Mouse (Mus musculus) limb, embryonic 13.5 days (tissue): ENCODE results near the gene Exoc7. TPM values are rescaled to one million over a fixed set of nuclear protein-coding genes. Genes with fewer than 3 reads are reported as not detected.

Experiments used
- ATAC-seq: fragments of 200-750 bp; cut with Nextera tagmentation; 2 replicates; pipeline ENCODE4 v1.8.0; 2017; ENCODE audit warnings: low read depth, moderate number of reproducible peaks, moderate TSS enrichment; ENCODE audit not compliant: low FRiP score
- H3K27ac ChIP-seq: fragments of 300-500 bp; sonication (generic); 2 replicates; pipeline ENCODE4 v1.5.1; 2015; ENCODE audit warnings: inconsistent platforms, mild to moderate bottlenecking, moderate library complexity
- H3K27me3 ChIP-seq: fragments of 300-500 bp; sonication (generic); 2 replicates; pipeline ENCODE4 v1.6.1; 2015; ENCODE audit warnings: mild to moderate bottlenecking, inconsistent platforms
- H3K36me3 ChIP-seq: fragments of 300-500 bp; sonication (generic); 2 replicates; pipeline ENCODE4 v1.6.1; 2015; ENCODE audit warnings: inconsistent platforms, mild to moderate bottlenecking, moderate library complexity
- H3K4me1 ChIP-seq: fragments of 300-500 bp; sonication (generic); 2 replicates; pipeline ENCODE4 v1.6.1; 2015; ENCODE audit warnings: inconsistent platforms
- H3K4me2 ChIP-seq: fragments of 300-500 bp; sonication (generic); replicated peaks from 2 replicates; pipeline ENCODE4 v1.6.1; 2015; ENCODE audit warnings: inconsistent platforms, mild to moderate bottlenecking, moderate library complexity
- H3K4me3 ChIP-seq: fragments of 300-500 bp; sonication (generic); 2 replicates; pipeline ENCODE4 v1.5.1; 2015; ENCODE audit warnings: moderate library complexity, mild to moderate bottlenecking, inconsistent platforms
- H3K9ac ChIP-seq: fragments of 300-500 bp; sonication (generic); 2 replicates; pipeline ENCODE4 v1.6.1; 2015; ENCODE audit warnings: mild to moderate bottlenecking, inconsistent platforms
- H3K9me3 ChIP-seq: fragments of 300-500 bp; sonication (generic); 2 replicates; pipeline ENCODE4 v1.6.1; 2016; ENCODE audit warnings: inconsistent platforms
- WGBS: fragments of 180-500 bp; shearing (Covaris S2); methylation state at CpG from one replicate; pipeline ENCODE4 v1.1.7; 2015; 5-methylcytosine and 5-hydroxymethylcytosine counted together
- polyA plus RNA-seq: library from polyadenylated mRNA; unstranded; fragments of >200 nt; fragmentation: Nextera tagmentation; extraction: Ambion mirVana; gene quantifications from 2 replicates; pipeline ENCODE4 v1.2.1, GENCODE M21; 2015

Exoc7 gene
- polyA plus RNA-seq, result 76.5 and 80.2 TPM in 2 replicates

- H3K4me2 ChIP-seq, result peak within 1 kb of the TSS; percentile 87
- peak within 1 kb of the TSS; percentile 76 for H3K4me3 ChIP-seq
- no peak for ATAC-seq
- H3K4me1 ChIP-seq, result peaks cover 16% of the 10 kb centered on the region
- no peaks in the 10 kb centered on the region for H3K9me3 ChIP-seq
- no peak within 1 kb of the TSS for H3K27ac ChIP-seq
- H3K36me3 ChIP-seq, result peaks cover 29% of the 10 kb centered on the region
- WGBS, result 86% methylated on average over 10 of the region's 10 CpGs
- 0 out of 2 replicates have a peak, but pooled peaks cover 4% of the 10 kb centered on the region for H3K27me3 ChIP-seq
- H3K9ac ChIP-seq, result peak within 1 kb of the TSS; percentile 85
These were observed at the start of gene Exoc7 for GRCm38 (mm10) chr11:116307019-116307725. Gene Exoc7, minus strand, starts transcription at chr11:116307233.

- no peak for ATAC-seq
- Histone ChIP-seq H3K4me3 (no peak overlapping the region), H3K9me3 (0 out of 2 replicates have a peak, but pooled peaks cover 4% of the 10 kb centered on the region), H3K4me1 (no peaks in the 10 kb centered on the region), H3K9ac (no peak overlapping the region), H3K27ac (no peak overlapping the region), H3K27me3 (no peaks in the 10 kb centered on the region), H3K36me3 (peaks cover 79% of the 10 kb centered on the region), H3K4me2 (no peak overlapping the region)
- 33% methylated on average over 17 of the region's 17 CpGs for WGBS
These were observed 47.5 kb upstream of the Exoc7 start for GRCm38 (mm10) chr11:116354521-116354920.

- no peaks in the 10 kb centered on the region for H3K4me1 ChIP-seq
- H3K4me3 ChIP-seq, result no peak overlapping the region
- no peak overlapping the region for H3K4me2 ChIP-seq
- H3K36me3 ChIP-seq, result peaks cover 79% of the 10 kb centered on the region
- H3K9ac ChIP-seq, result no peak overlapping the region
- no peak for ATAC-seq
- no peak overlapping the region for H3K27ac ChIP-seq
- H3K27me3 ChIP-seq, result no peaks in the 10 kb centered on the region
- 0 out of 2 replicates have a peak, but pooled peaks cover 4% of the 10 kb centered on the region for H3K9me3 ChIP-seq
- 89% methylated on average over 8 of the region's 8 CpGs for WGBS
These were observed 46.5 kb upstream of the Exoc7 start for GRCm38 (mm10) chr11:116353535-116353934.

- H3K36me3 ChIP-seq, result peaks cover 86% of the 10 kb centered on the region
- no peaks in the 10 kb centered on the region for H3K4me1 ChIP-seq
- H3K9ac ChIP-seq, result no peak overlapping the region
- H3K4me2 ChIP-seq, result no peak overlapping the region
- no peak for ATAC-seq
- 85% methylated on average over 5 of the region's 5 CpGs for WGBS
- no peaks in the 10 kb centered on the region for H3K27me3 ChIP-seq
- H3K27ac ChIP-seq, result no peak overlapping the region
- H3K9me3 ChIP-seq, result 0 out of 2 replicates have a peak, but pooled peaks cover 4% of the 10 kb centered on the region
- no peak overlapping the region for H3K4me3 ChIP-seq
These were observed 44.3 kb upstream of the Exoc7 start for GRCm38 (mm10) chr11:116351294-116351693.

GRCm38 (mm10) chr11:116347955-116348354 is 40.9 kb upstream of the Exoc7 start:
- H3K27ac ChIP-seq, result no peak overlapping the region
- 72% methylated on average over 5 of the region's 5 CpGs for WGBS
- no peak overlapping the region for H3K4me2 ChIP-seq
- ATAC-seq, result peak; percentile 24; the same call in 1 of the 2 replicates
- peaks cover 83% of the 10 kb centered on the region for H3K36me3 ChIP-seq
- no peaks in the 10 kb centered on the region for H3K9me3 ChIP-seq
- H3K9ac ChIP-seq, result no peak overlapping the region
- no peaks in the 10 kb centered on the region for H3K27me3 ChIP-seq
- H3K4me1 ChIP-seq, result no peaks in the 10 kb centered on the region
- H3K4me3 ChIP-seq, result no peak overlapping the region

- Histone ChIP-seq H3K4me1 (no peaks in the 10 kb centered on the region), H3K9me3 (no peaks in the 10 kb centered on the region), H3K27me3 (no peaks in the 10 kb centered on the region), H3K27ac (no peak overlapping the region), H3K4me3 (no peak overlapping the region), H3K36me3 (peaks cover 91% of the 10 kb centered on the region), H3K9ac (0 out of 2 replicates have a peak overlapping the region, but pooled peaks have one; percentile 4), H3K4me2 (no peak overlapping the region)
- WGBS, result 79% methylated on average over 7 of the region's 7 CpGs
- ATAC-seq, result no peak
These were observed 40.0 kb upstream of the Exoc7 start for GRCm38 (mm10) chr11:116347012-116347411.

GRCm38 (mm10) chr11:116342069-116342791 is 35.2 kb upstream of the Exoc7 start:
- no peak for ATAC-seq

GRCm38 (mm10) chr11:116337531-116337930 is 30.5 kb upstream of the Exoc7 start:
- H3K9ac ChIP-seq, result peak overlapping the region; percentile 39; the same call in 1 of the 2 replicates
- 72% methylated on average over 6 of the region's 6 CpGs for WGBS
- no peaks in the 10 kb centered on the region for H3K9me3 ChIP-seq
- H3K27me3 ChIP-seq, result peaks cover 29% of the 10 kb centered on the region
- peaks cover 26% of the 10 kb centered on the region for H3K36me3 ChIP-seq
- H3K4me1 ChIP-seq, result peaks cover 41% of the 10 kb centered on the region
- no peak overlapping the region for H3K27ac ChIP-seq
- H3K4me2 ChIP-seq, result 0 out of 2 replicates have a peak overlapping the region, but pooled peaks have one; percentile 16
- H3K4me3 ChIP-seq, result no peak overlapping the region
- no peak for ATAC-seq

More at GRCm38 (mm10) chr11:116342069-116342791, 35.2 kb upstream of the Exoc7 start:
- Histone ChIP-seq H3K36me3 (peaks cover 67% of the 10 kb centered on the region), H3K4me1 (peaks cover 7% of the 10 kb centered on the region; the same call in 1 of the 2 replicates), H3K27ac (no peak overlapping the region), H3K9ac (no peak overlapping the region), H3K9me3 (no peaks in the 10 kb centered on the region), H3K4me3 (no peak overlapping the region), H3K27me3 (0 out of 2 replicates have a peak, but pooled peaks cover 2% of the 10 kb centered on the region), H3K4me2 (no peak overlapping the region)
- WGBS, result 76% methylated on average over 25 of the region's 25 CpGs

GRCm38 (mm10) chr11:116337000-116337399 is 30.0 kb upstream of the Exoc7 start:
- peaks cover 46% of the 10 kb centered on the region for H3K4me1 ChIP-seq
- H3K4me2 ChIP-seq, result peak overlapping the region; percentile 16
- 32% methylated on average over 12 of the region's 12 CpGs for WGBS
- H3K4me3 ChIP-seq, result no peak overlapping the region
- H3K27me3 ChIP-seq, result peaks cover 34% of the 10 kb centered on the region
- no peak for ATAC-seq
- no peaks in the 10 kb centered on the region for H3K9me3 ChIP-seq
- H3K9ac ChIP-seq, result peak overlapping the region; percentile 39; the same call in 1 of the 2 replicates
- peaks cover 20% of the 10 kb centered on the region for H3K36me3 ChIP-seq
- no peak overlapping the region for H3K27ac ChIP-seq

- H3K4me3 ChIP-seq, result peak overlapping the region; percentile 63
- peak overlapping the region; percentile 96 for H3K4me2 ChIP-seq
- ATAC-seq, result no peak
- H3K9ac ChIP-seq, result peak overlapping the region; percentile 71
- WGBS, result 67% methylated on average over 4 of the region's 4 CpGs
- peaks cover 19% of the 10 kb centered on the region for H3K36me3 ChIP-seq
- peaks cover 38% of the 10 kb centered on the region for H3K27me3 ChIP-seq
- H3K27ac ChIP-seq, result no peak overlapping the region
- no peaks in the 10 kb centered on the region for H3K9me3 ChIP-seq
- peaks cover 50% of the 10 kb centered on the region for H3K4me1 ChIP-seq
These were observed 29.4 kb upstream of the Exoc7 start for GRCm38 (mm10) chr11:116336393-116336792.

GRCm38 (mm10) chr11:116335244-116336036 is 28.4 kb upstream of the Exoc7 start, which contains the start of gene Foxj1:
Gene Foxj1, minus strand, starts transcription at chr11:116335399.
- peak within 1 kb of the TSS; percentile 96 for H3K4me2 ChIP-seq
- under 1% methylated on average over 61 of the region's 61 CpGs for WGBS
- H3K4me1 ChIP-seq, result peaks cover 45% of the 10 kb centered on the region
- H3K9ac ChIP-seq, result peak within 1 kb of the TSS; percentile 71
- no peaks in the 10 kb centered on the region for H3K9me3 ChIP-seq
- H3K27ac ChIP-seq, result peak within 1 kb of the TSS; percentile 33; the same call in 1 of the 2 replicates
- peaks cover 38% of the 10 kb centered on the region for H3K27me3 ChIP-seq
- H3K36me3 ChIP-seq, result peaks cover 16% of the 10 kb centered on the region
- ATAC-seq, result peak; percentile 90
- H3K4me3 ChIP-seq, result peak within 1 kb of the TSS; percentile 63
